Mouse (Mus musculus) ovary, adult 18-20 months (tissue): ENCODE data around the gene Cbll1.

ENCODE experiments used
- DNase-seq: peaks from one replicate; pipeline ENCODE4 v3.0.0; 2022; ENCODE audit warnings: low spot score, mixed read lengths

Cbll1 gene

DNA sequence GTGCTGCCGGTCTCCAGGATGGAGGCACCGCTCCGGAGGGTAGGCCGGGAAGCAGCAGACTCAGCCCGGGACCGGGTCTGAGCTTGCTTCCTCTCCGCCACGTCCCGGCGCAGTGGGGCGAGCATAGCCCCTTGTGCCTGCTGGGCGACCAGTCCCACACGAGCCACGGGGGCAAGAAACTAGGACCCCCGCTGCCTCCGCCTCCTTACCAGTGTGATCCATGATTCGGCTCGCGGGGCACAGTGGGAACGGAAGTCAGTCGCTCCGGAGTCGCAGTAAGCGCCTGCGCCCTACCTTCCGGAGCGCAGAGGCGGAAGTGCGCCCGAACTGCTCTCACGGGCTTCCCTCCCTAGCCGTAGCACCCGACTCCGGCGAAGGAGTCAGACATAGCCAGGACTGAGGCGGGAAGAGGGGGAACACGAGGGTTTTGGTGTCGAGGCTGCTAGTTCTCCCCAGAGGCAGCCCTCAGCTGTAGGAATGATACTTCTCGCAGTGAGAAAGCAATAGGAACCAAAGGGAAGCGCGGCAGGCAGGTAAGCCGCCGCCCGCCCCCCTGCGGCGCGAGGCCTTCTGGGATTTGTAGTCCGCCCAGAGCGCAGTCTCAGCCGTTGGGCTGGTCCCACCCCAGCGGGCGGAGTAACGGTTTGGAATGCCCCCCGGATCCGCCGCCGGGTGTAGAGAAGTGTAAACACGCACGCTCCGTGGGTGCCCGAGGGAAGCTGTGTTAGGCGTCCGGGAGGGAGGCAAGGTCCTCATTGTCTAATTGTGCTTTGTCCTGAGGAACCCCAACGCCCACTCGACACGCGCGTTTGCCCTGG is at the start of gene Cbll1:
TSS of gene Cbll1 (minus strand) at position 303 of the 818 bp plus-strand sequence.
- peak; percentile 90 for DNase-seq

DNA sequence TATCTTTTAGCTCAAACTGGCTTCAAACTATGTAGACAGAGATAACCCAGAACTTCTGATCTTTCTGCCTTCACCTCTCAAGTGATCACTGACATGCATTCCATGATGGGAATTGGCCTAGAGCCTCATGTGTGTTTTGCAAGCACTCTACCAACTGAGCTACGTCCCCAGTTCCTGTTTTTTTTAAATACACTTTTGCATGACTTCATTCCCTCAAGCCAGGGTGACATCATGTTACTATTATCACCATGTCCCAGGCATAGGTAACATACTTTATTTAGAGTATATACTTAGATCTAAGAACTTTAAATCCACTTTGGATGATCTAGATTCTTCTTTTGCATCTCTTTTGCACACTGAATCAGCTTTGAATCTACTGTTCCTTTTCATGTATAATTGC is 46.6 kb upstream of the Cbll1 start:
- DNase-seq: no peak

- no peak for DNase-seq
Observed at GRCm38 (mm10) chr12:31545219-31545618, 45.8 kb upstream of the Cbll1 start.

DNA sequence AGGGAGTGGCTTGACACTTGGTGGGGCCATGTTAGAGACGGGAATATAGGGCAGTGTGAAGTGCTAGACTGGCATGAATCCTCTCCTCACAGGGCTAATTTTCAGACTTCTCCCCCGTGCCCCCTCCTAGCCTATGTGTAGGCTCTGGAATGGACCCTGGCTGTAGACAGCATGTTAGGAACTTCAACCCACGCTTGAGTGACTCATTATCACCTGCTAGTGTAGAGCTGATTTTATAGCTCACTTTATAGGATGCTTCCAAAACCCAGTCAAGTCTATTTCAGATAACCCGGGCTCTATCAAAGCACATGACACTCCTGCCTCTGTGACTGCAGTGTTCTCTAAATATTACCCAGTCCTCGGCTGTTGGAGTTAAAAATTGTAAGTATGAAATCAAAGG is 42.1 kb upstream of the Cbll1 start:
- no peak for DNase-seq

- no peak for DNase-seq
Observed at GRCm38 (mm10) chr12:31539783-31540182, 40.4 kb upstream of the Cbll1 start.

- DNase-seq: no peak
Observed at GRCm38 (mm10) chr12:31537515-31538230, 38.3 kb upstream of the Cbll1 start.

DNA sequence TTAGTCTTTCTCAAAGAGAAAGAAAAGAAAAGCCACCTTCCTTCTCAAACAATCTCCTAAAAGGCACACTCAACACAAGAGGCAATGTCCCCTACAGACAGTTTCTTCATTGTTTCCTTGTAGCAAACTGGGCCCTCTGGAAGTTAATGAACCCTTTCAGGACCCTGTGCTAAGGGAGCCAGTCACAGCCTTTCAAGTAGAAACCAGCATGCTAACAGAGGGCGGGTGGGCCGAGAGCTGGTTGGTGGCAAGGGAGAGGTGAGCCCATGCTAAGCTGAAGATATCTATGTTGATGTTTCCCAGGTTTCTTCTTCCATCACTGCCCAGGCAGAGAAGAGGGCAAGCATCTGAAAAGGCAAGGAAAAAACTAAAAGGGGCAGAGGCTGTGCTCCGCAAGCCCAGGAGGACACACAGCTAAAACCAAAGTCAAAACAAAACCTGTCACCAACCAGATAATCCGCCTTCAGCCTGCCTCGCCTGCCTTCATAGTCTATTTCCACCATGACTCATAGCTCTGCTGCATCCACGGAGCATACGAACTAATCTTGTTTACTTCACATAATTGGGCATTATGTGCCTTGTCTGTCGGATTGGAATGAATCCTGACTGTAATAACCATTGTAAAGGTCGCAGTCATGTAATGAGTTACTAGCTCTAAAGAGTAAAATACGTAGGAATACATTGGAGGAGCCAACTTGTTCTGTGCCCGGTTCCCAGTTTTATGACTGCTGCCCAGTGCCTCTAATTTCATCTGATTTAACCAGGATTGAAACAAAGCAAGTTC is 34.8 kb upstream of the Cbll1 start:
- DNase-seq: no peak

DNA sequence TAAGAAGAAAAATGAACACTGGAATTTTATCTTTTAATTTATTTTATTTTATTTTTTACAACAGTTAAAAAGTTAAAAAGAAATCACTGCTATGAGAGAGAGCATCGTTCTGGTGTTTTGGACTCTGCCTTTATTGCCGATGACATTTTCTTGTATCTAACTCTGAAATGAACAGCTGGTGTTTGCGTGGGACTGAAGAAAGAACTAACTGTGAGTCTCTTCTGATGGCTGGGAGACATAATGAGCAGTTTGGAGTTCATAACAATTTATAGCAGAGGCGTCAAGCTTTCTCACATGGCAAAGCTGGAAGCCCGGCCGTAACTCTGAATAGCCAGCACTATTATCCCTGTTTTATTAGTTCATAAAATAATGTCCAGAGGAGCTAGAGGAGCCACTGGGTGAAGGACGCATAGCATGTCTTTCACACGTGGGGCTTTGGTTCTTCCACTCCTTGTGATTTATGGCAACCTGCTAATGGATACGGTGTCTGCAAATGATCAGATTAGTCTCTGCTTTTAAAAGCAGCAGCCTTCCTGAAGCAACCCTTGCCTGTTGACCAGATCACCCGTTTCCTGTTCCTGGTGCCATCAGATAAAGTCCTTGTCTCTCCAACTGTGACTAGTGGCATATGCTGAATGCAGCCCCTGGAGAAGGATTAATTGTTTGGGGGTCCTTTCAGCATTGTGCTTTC is 33.9 kb upstream of the Cbll1 start:
- no peak for DNase-seq

DNA sequence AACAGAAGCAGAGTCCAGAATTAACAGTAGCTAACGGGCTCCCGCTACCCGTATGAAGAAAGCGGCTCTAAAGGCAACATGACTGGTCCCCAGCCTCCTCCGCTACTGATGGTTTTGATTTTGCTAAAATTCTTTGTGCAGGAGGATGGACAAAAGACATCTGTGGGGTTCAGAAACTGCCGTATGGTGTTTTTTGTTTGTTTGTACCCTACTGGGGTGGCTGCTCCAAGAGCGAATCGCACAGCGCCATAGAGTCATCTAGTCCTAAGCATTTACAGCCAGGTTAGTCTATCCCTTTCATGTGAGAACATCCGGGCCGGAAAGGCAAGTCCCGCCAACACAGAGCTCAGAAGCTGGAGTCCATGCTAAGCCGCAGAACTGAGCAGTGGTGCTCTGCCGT is 32.6 kb upstream of the Cbll1 start:
- no peak for DNase-seq

DNA sequence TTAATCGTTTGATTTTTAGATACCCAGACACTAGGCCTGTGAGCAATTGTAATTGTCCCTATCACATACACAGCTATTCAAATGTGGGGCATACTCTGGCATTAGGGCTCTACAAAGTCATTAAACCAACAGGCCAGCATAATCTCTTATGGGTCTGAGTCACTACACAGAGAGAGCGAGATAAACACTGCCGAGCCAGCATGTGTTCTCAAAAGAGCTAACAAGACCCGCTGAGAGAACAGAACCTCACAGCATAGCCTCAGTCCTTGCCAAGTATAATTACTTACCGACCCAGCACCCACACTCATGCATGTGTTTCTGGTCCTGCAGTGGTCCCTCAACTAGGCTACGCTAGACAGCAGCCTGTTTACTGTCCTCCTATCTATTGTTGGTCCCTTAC is 28.0 kb upstream of the Cbll1 start:
- no peak for DNase-seq

GRCm38 (mm10) chr12:31521371-31521770 is 22.0 kb upstream of the Cbll1 start:
- no peak for DNase-seq

- no peak for DNase-seq
Observed at GRCm38 (mm10) chr12:31520119-31520518, 20.7 kb upstream of the Cbll1 start.

DNA sequence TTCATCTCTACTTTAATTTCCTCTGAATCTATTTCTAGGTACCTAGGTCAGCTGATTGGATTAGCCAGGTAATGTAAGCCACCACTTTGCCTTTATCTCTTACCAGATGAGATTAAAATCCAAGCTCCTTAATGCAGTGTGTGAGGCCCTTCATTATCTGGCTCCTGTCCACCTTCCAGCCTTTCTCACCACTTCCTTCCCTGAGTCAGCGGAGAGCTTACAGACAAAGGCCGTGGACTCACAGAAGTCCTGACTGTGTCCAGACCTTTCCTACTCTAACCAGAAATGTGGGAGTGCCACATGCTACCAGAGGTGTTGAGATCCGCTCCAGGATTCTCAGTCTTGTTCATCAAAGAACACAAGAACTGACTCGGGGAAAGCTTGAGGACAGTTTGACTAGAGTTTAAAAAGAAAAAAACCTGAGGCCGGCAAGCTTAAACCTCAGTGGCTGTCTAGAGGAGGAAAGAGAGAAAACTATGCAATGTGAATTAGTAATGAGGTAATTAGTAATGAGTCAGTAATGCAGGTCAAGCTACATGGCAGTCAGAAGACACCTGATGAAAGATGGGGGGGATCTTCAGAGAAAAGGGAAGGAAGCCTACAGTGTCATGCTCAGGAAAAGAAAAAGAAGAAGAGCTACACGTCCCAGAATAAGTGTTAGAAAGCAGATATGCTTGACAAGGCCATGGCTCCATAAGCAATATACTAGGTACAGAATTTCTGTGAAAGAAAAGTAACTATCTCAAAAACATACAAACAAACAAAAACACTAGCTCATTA is 14.5 kb upstream of the Cbll1 start:
- DNase-seq: no peak

DNA sequence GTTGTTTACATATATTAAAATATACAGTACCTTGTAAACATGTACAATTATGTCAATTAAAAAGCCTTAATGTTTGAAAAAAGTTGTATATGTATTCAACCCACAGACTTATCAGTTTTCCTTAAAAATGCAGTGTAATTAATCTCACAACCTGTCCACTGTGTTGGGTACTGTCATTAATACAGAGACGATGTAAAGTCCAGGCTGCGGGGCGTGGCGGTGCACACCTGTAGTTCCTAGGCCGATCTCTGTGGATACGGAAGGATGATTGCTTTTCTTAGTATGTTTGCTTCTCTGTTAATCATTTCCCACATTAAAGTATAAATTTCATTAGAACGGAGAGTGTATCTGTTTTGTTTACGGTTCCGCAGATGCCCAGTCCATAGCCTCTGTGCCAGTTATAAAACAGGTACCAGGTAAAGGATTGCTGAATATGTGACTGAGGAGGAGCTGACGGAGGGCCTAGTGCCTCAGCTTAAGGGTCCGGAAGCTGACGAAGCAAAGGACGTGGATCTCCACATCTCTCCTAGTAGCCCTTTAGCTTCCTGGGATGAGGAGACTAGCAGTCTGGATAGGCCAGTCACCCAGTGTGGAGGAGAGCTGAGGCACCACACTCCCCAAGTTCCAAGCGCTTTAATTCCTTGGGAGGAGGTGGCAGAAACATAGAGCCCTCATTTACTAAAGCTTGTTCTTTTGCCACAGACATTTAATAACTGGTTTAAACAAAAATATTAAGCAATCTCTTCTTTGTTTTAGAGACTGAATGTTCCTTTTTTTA is 13.4 kb upstream of the Cbll1 start:
- no peak for DNase-seq

DNA sequence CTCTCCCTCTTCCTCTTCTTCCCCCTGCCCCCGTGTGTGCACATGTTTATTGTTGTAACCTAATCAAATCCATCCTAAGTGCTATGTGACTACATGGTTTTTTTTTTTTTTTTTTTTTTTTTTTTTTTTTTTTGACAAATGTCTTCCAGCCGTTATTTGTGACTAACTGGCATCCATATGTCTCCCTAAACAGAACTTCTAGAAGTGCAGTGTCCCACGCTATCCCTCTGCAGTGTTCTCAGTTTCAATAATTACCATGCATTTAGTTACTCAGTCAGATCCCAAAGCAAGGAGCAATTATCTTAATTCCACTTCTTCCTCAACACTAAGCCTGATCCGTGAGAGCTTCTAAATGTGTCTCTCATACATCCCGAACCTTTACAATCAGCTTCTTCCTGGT is 11.8 kb upstream of the Cbll1 start:
- no peak for DNase-seq

GRCm38 (mm10) chr12:31508496-31508895 is 9.1 kb upstream of the Cbll1 start:
- DNase-seq: no peak

DNA sequence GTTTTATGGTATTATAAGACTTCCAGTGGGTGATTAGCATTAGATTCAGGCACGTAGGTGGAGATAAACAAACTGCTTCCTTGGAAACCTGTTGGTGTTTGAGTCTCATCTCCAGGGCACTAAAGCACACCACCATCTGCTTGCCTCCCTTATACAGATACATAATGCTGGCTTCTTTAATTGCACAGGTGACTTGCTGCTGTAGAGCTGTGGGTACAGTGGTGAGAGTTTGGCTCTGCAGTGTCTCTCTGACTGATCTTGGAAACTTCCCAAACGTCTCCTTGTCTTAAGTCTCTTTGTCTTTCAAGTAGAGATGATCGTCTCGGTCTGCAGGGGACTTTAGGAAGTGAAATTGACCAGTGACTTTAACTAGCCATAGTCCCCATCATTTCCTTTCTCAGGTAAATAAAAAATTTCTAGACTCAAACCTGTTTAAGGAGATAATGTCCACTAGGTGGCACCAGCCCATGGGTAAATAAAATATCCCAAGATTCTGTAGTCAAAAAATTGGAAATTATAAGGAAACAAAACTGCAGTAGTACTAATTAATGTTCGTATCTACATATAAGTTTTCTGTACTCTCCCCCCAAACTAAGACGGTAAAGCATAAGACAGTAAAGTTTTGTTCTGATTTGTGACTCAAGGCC is 8.4 kb upstream of the Cbll1 start:
- no peak for DNase-seq

DNA sequence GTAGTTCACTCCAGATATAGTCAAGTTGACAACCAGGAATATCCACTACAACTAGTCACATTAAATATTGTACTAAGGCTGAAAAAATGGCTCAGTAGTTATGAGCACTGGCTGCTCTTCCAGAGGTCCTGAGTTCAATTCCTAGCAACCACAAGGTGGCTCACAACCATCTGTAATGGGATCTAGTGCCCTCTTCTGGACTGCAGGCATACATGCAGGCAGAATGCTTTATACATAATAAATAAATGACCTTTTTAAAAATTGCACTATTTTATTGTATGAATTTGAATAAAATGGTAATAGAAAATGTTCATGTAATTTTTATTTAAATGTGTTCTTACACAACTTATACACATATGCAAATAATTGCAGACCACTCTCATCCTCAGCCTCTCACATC is 3.8 kb upstream of the Cbll1 start:
- DNase-seq: no peak

GRCm38 (mm10) chr12:31501266-31501665 is 1.9 kb upstream of the Cbll1 start:
- DNase-seq: no peak

DNA sequence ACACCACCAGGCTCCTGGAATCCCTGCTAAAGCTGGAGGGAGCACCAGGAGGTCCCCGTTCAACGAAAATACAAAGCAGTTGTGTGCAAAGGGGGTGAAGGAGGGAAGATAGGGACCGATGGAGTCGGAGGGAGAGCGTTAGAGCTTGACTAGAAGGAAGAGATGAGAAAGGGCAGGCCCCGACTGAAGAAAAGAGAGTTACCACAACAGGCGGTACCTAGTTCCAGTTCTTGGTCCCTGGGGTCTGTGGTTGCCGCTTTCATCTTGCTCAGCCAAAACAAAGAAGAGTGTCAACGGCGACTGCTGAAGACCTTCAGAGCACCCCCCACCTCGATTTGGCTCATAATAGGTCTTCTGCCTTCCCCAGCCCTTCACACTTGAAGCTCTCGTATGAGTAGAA is 780 bp upstream of the Cbll1 start:
- no peak for DNase-seq
